Mouse (Mus musculus) lung, postnatal 36 days (tissue): ENCODE data around the gene Cftr.

ENCODE experiments used
- DNase-seq: peaks from one replicate; pipeline ENCODE4 v3.0.0; 2022; ENCODE audit warnings: mixed read lengths

Gene Cftr

GRCm38 (mm10) chr6:18170311-18170922, at the start of gene Cftr:
Cftr (plus strand) TSS chr6:18170687.
- peak; percentile 32 for DNase-seq

- no peak for DNase-seq
These were observed 43.1 kb upstream of the Cftr start for GRCm38 (mm10) chr6:18127206-18127983.

- DNase-seq: no peak
These were observed 42.4 kb upstream of the Cftr start for GRCm38 (mm10) chr6:18128059-18128458.

- no peak for DNase-seq
These were observed 35.2 kb upstream of the Cftr start for GRCm38 (mm10) chr6:18135246-18135645.

- DNase-seq: no peak
These were observed 17.5 kb upstream of the Cftr start for GRCm38 (mm10) chr6:18153031-18153430.

- DNase-seq: no peak
These were observed 869 bp upstream of the Cftr start for GRCm38 (mm10) chr6:18169618-18170017.

- peak; percentile 63 for DNase-seq
These were observed 1.1 kb downstream of the Cftr start for GRCm38 (mm10) chr6:18171614-18172013.

GRCm38 (mm10) chr6:18177509-18177908, 7.0 kb downstream of the Cftr start:
- no peak for DNase-seq

GRCm38 (mm10) chr6:18180665-18181064, 10.2 kb downstream of the Cftr start:
- no peak for DNase-seq

- DNase-seq: no peak
These were observed 12.4 kb downstream of the Cftr start for GRCm38 (mm10) chr6:18182903-18183302.

- DNase-seq: peak; percentile 53
These were observed 50.2 kb downstream of the Cftr start for GRCm38 (mm10) chr6:18220691-18221090.

GRCm38 (mm10) chr6:18223206-18223605, 52.7 kb downstream of the Cftr start:
- DNase-seq: no peak

GRCm38 (mm10) chr6:18225157-18225556, 54.7 kb downstream of the Cftr start:
- no peak for DNase-seq

GRCm38 (mm10) chr6:18246495-18246894, 76.0 kb downstream of the Cftr start:
- no peak for DNase-seq

GRCm38 (mm10) chr6:18247891-18248463, 77.5 kb downstream of the Cftr start:
- DNase-seq: no peak

GRCm38 (mm10) chr6:18248464-18248863, 78.0 kb downstream of the Cftr start:
- peak; percentile 60 for DNase-seq

GRCm38 (mm10) chr6:18254586-18254985, 84.1 kb downstream of the Cftr start:
- DNase-seq: no peak

- no peak for DNase-seq
These were observed 100.5 kb downstream of the Cftr start for GRCm38 (mm10) chr6:18270983-18271382.

GRCm38 (mm10) chr6:18300781-18301180, 130.3 kb downstream of the Cftr start:
- no peak for DNase-seq

GRCm38 (mm10) chr6:18302105-18302504, 131.6 kb downstream of the Cftr start:
- no peak for DNase-seq

GRCm38 (mm10) chr6:18303228-18303627, 132.7 kb downstream of the Cftr start:
- no peak for DNase-seq

GRCm38 (mm10) chr6:18305130-18305529, 134.6 kb downstream of the Cftr start:
- DNase-seq: no peak

- no peak for DNase-seq
These were observed 140.5 kb downstream of the Cftr start for GRCm38 (mm10) chr6:18310983-18311382.

GRCm38 (mm10) chr6:18314365-18314943, 144.0 kb downstream of the Cftr start:
- no peak for DNase-seq
